Mouse (Mus musculus): Measurements from ENCODE around the gene Rbp2.

GRCm38 (mm10) chr9:98492821-98493220, 6.9 kb downstream of the Rbp2 start:
- no peak for TF ChIP-seq CTCF (IDR thresholded peaks at IDR 0.05; ENCODE audit: control insufficient read depth, insufficient read depth, insufficient replicate concordance, low read depth, low read length)
- TF ChIP-seq POLR2A (IDR thresholded peaks at IDR 0.05; ENCODE audit: control insufficient read depth, low read depth, low read length), result no peak
